Mouse (Mus musculus): ENCODE results near the gene Ptprb.

DNA sequence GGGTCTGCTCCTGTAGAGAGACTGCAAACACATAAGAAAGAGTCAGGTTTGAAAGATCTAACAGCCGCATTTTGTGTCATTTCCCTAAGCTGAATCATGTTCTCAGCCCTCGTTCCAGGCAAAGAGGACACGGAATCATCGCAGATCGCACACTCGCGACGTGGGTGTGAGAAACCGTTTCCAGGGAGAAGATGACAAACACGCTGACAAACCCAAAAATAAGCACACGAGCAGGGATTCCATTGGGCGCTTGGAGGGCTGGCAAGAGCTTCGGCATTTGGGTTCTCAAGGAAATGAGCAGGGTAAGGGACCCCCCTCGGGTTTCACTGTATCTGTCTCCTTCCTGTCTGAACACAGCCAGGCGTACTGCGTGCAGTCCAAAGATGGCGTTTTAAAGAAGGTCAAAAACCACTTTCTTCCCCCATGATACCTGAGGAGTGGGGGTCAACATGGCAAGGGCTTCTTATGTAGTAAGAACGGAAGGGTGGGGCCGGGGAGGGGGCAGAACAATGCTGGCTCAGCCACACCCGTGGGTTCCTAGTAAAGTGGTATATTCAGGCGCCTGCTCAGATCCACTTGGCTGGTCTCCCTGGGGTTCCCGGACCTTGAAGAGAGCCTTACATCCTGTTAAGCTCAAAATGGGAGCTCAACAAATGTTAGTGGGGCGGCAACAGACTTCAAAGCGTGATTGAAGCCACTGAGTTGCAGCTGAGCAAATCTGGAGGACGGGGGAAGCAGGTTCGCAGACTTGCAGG, 152.9 kb downstream of the Ptprb start:
- TF ChIP-seq CTCF (IDR thresholded peaks at IDR 0.05) (no peak), EP300 (IDR thresholded peaks at IDR 0.05; ENCODE audit: insufficient read depth, low read depth, low read length) (no peak), POLR2A (IDR thresholded peaks at IDR 0.05; ENCODE audit: insufficient read depth, low read depth, low read length) (no peak)
